Mouse (Mus musculus) intestine, postnatal 0 days (tissue): ENCODE measurements around the gene Gulp1. TPM values are rescaled to one million over a fixed set of nuclear protein-coding genes. Genes with fewer than 3 reads are reported as not detected.

Experiments
- ATAC-seq: fragments of 200-750 bp; cut with Nextera tagmentation; 2 replicates; pipeline ENCODE4 v1.8.0; 2017; ENCODE audit warnings: mild to moderate bottlenecking, moderate TSS enrichment, moderate library complexity
- H3K27ac ChIP-seq: fragments of 300-500 bp; sonication (generic); 2 replicates; pipeline ENCODE4 v1.5.1; 2014; ENCODE audit warnings: mild to moderate bottlenecking, low read depth, low read length, moderate library complexity
- H3K27me3 ChIP-seq: fragments of 300-500 bp; sonication (generic); replicated peaks from 2 replicates; pipeline ENCODE4 v1.6.1; 2014; ENCODE audit warnings: low read length, mixed read lengths; ENCODE audit not compliant: control insufficient read depth, insufficient read depth
- H3K36me3 ChIP-seq: fragments of 300-500 bp; sonication (generic); 2 replicates; pipeline ENCODE4 v1.6.1; 2014; ENCODE audit warnings: mild to moderate bottlenecking, moderate library complexity; ENCODE audit not compliant: control insufficient read depth, insufficient read depth
- H3K4me1 ChIP-seq: fragments of 300-500 bp; sonication (generic); replicated peaks from 2 replicates; pipeline ENCODE4 v1.6.1; 2014; ENCODE audit warnings: antibody characterized with exemption, low read length, mixed read lengths; ENCODE audit not compliant: control insufficient read depth, insufficient read depth
- H3K4me2 ChIP-seq: fragments of 300-500 bp; sonication (generic); replicated peaks from 2 replicates; pipeline ENCODE4 v1.6.1; 2014; ENCODE audit warnings: low read depth, mild to moderate bottlenecking, moderate library complexity
- H3K4me3 ChIP-seq: fragments of 300-500 bp; sonication (generic); 2 replicates; pipeline ENCODE4 v1.5.1; 2014; ENCODE audit warnings: low read depth, low read length
- H3K9ac ChIP-seq: fragments of 300-500 bp; sonication (generic); 2 replicates; pipeline ENCODE4 v1.6.1; 2014; ENCODE audit warnings: mild to moderate bottlenecking, low read depth, low read length
- H3K9me3 ChIP-seq: fragments of 300-500 bp; sonication (generic); 2 replicates; pipeline ENCODE4 v1.6.1; 2016; ENCODE audit warnings: mixed run types; ENCODE audit not compliant: control insufficient read depth
- CTCF ChIP-seq: sonication (generic); IDR thresholded peaks from 2 replicates; pipeline ENCODE4 v1.5.1; 2016; ENCODE audit warnings: low read depth, mild to moderate bottlenecking, control low read depth, antibody characterized with exemption, moderate library complexity
- WGBS: fragments of 180-500 bp; shearing (Covaris S2); extraction: QIAGEN DNeasy Blood & Tissue Kit; methylation state at CpG from one replicate; pipeline ENCODE4 v1.1.7; 2014; 5-methylcytosine and 5-hydroxymethylcytosine counted together
- polyA plus RNA-seq: library from polyadenylated mRNA; unstranded; fragments of >200 nt; fragmentation: Nextera tagmentation; extraction: Ambion mirVana; gene quantifications from 2 replicates; pipeline ENCODE4 v1.2.1, GENCODE M21; 2015

Gulp1 gene
- polyA plus RNA-seq, 1 experiment from 2014 or later, result 10.9 TPM

DNA sequence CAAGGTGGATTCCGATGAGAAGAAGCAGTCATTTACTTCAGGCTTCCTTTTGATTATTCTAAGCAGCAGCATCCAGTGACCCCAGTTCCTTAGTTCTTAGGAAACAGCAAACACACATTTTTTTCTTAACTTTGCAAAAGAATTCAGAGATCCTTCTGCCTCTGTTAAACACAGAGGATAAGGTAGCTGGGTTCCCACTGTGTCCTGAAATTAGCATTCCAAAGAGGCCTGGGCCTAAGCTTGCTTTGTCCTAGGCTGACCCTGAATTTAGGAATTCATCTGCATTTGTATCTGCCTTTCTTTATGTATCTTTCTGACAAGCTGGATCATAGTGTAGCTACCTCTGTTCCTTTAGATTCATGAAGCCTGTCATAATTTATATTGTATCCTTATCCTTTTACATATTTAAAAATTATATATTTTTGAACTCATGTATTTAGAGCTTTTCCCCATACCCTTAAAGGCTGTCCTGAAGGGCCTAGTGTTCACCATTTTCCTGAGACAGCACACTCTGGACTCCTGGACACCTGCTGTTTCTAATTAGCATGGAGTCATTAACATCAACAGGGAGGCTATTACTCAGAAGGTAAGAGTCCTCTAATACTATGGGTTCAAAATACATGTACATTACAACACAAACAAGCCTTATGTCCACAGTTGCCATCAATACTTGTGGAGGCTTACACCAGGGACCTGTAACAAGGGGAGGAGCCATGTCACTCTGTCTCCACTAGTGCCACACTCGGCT is 62.2 kb downstream of the Gulp1 start:
- H3K9ac ChIP-seq, result no peak overlapping the region

DNA sequence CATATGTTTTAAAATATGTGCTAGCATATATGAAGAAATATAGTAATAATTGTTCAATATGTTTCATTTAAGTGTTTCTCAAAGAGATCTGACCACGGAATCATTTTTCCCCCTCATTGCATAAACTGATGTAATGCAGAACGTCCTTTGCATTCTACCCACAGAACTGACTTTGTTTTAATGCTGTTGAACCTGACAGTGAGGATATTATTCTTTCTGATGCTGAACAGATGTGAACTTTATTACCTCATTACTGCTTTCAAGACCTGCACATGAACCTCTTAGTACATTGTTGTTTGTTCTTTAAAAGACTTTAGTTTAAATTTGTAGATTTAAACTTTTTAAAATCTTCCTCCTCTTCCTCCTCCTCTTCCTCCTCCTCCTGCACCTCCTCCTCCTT is 67.4 kb downstream of the Gulp1 start:
- Histone ChIP-seq H3K36me3 (no peaks in the 10 kb centered on the region), H3K27ac (no peak overlapping the region), H3K4me2 (no peak overlapping the region), H3K9ac (no peak overlapping the region), H3K4me3 (no peak overlapping the region), H3K9me3 (no peaks in the 10 kb centered on the region), H3K4me1 (no peaks in the 10 kb centered on the region), H3K27me3 (no peaks in the 10 kb centered on the region)
- 58% methylated on average over 2 of the region's 2 CpGs for WGBS
- TF ChIP-seq CTCF, result no peak
- ATAC-seq, result no peak

More for the DNA sequence above, 62.2 kb downstream of the Gulp1 start:
- Histone ChIP-seq H3K4me3 (no peak overlapping the region), H3K27me3 (no peaks in the 10 kb centered on the region), H3K9me3 (no peaks in the 10 kb centered on the region), H3K36me3 (no peaks in the 10 kb centered on the region), H3K4me1 (no peaks in the 10 kb centered on the region), H3K4me2 (no peak overlapping the region), H3K27ac (no peak overlapping the region)
- TF ChIP-seq CTCF, result no peak
- no peak for ATAC-seq
- WGBS, result 69% methylated on average over 2 of the region's 2 CpGs

DNA sequence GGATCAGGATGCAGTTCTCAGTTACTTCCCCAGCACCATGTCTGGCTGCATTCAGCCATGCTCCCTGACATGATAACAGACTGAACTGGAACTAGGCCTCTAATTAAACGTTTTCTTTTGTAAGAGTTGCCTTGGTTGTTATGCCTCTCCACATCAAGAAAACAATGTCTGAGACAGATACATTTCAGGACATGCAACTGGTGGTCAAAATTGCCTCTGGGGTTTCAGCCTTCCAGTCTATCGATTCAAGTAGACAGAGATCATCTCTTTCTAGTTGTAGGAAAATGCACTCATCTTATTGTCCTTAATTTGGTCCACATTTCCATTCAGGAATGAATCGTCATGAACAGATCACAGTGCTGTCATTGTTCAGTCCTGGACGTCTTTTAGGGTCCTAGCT is 83.2 kb downstream of the Gulp1 start:
- no peak overlapping the region for H3K9ac ChIP-seq
- H3K4me2 ChIP-seq, result no peak overlapping the region
- H3K27me3 ChIP-seq, result no peaks in the 10 kb centered on the region
- no peaks in the 10 kb centered on the region for H3K4me1 ChIP-seq
- 64% methylated on average over 4 of the region's 4 CpGs for WGBS
- H3K36me3 ChIP-seq, result no peaks in the 10 kb centered on the region
- no peak for ATAC-seq
- no peak for TF ChIP-seq CTCF
- H3K9me3 ChIP-seq, result no peaks in the 10 kb centered on the region
- H3K4me3 ChIP-seq, result no peak overlapping the region
- H3K27ac ChIP-seq, result no peak overlapping the region

DNA sequence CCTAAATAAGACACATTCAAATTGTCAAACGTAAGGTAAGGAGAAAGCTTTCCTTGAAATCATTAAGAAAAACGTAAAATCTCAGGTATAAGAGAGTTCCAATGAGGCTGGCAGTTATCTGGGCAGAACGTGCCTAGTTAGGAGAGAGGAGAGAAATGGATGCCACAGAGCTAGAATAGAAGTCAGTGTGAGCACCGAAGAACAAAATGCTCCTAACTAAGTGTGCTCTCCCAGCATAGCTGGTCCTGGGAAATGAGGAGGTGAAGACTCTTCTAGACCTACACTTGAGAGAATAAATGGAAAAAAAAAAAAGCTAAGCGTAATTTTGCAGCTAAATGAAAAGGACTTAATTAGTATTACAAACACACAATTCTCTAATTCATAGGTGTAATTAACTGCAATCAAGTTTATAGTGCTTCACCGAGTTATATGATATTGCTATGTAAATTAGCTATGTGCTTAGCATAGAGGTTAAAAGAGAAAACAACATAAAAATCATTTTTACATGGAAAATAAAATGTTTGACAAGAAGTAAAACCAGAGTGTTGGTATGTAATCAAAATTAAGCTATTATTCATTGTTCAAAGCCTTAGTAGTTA is 94.5 kb downstream of the Gulp1 start:
- Histone ChIP-seq H3K4me2 (no peak overlapping the region), H3K9ac (no peak overlapping the region), H3K27ac (no peak overlapping the region), H3K4me1 (no peaks in the 10 kb centered on the region), H3K9me3 (no peaks in the 10 kb centered on the region), H3K4me3 (no peak overlapping the region), H3K36me3 (no peaks in the 10 kb centered on the region), H3K27me3 (no peaks in the 10 kb centered on the region)
- no peak for TF ChIP-seq CTCF
- 89% methylated on average over 6 of the region's 6 CpGs for WGBS
- ATAC-seq, result no peak

DNA sequence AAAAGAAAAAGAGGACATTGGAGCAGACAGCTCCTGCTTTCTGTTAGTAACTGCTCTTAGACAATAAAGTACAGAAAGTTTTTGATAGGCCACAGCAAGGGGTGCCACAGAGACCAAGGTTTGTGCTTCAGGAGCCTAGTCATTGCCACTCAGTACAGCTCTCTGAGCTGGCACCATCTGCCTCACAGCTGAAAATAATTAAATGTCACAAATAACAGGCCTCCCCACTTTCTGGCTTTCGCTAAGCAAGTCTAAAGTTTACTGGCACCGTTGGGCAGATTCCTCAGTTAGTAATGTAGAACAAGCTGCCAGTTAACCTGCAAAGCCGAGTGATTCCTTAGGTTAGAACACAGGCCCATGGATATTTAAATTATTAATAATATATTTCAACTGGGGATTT is 127.7 kb downstream of the Gulp1 start:
- no peak for TF ChIP-seq CTCF
- 72% methylated on average over 3 of the region's 3 CpGs for WGBS
- Histone ChIP-seq H3K4me2 (no peak overlapping the region), H3K4me3 (no peak overlapping the region), H3K9ac (no peak overlapping the region), H3K4me1 (no peaks in the 10 kb centered on the region), H3K36me3 (no peaks in the 10 kb centered on the region), H3K27ac (no peak overlapping the region), H3K27me3 (no peaks in the 10 kb centered on the region), H3K9me3 (no peaks in the 10 kb centered on the region)
- no peak for ATAC-seq

DNA sequence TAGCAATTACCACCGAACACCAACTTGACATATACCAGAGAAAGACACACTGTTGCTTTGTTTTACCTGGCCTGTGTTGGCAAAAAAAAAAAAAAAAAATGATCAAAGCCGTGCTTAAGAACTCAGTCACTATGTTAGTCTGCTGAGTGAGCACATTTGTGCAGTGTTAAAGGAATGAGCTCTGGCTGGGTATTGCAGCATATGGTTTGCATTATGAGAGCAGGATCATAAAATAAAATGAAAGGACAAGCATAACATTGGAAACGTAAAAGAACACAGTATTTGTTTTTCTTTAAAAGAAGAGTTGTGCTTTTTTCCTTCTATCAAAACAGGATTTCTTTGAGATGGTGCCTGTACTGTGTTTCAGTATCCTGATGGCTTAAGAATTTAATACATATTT is 128.1 kb downstream of the Gulp1 start:
- no peaks in the 10 kb centered on the region for H3K36me3 ChIP-seq
- H3K4me3 ChIP-seq, result no peak overlapping the region
- no peaks in the 10 kb centered on the region for H3K4me1 ChIP-seq
- WGBS, result 50% methylated on average over 3 of the region's 3 CpGs
- H3K27me3 ChIP-seq, result no peaks in the 10 kb centered on the region
- no peak overlapping the region for H3K27ac ChIP-seq
- no peak for TF ChIP-seq CTCF
- H3K4me2 ChIP-seq, result no peak overlapping the region
- no peak for ATAC-seq
- H3K9me3 ChIP-seq, result no peaks in the 10 kb centered on the region
- no peak overlapping the region for H3K9ac ChIP-seq
